Mouse (Mus musculus) CH12.LX (cell line): ENCODE measurements at regions not wholly inside any gene's neighbourhood (a gene's known extent, or its start where the extent isn't known, plus 50 kb on each side); places are given as distances from the start of the nearest gene placed in this dataset.

Experiments
- CHD1 ChIP-seq: IDR thresholded peaks from 2 replicates; pipeline ENCODE4 v1.6.1; 2012; ENCODE audit warnings: low read depth, low read length, improper control_type of control experiment, inconsistent platforms
- CTCF ChIP-seq, 2 experiments: IDR thresholded peaks in 1 of 2; conservative IDR thresholded peaks in 1 of 2; 2 replicates each; pipeline ENCODE4 v1.5.1; 2011 to 2012; ENCODE audit warnings: low read depth in 2 of 2, low read length in 2 of 2, improper control_type of control experiment in 1 of 2, inconsistent platforms in 1 of 2, mild to moderate bottlenecking in 1 of 2, moderate library complexity in 1 of 2
- E2F4 ChIP-seq: IDR thresholded peaks from 2 replicates; pipeline ENCODE4 v1.6.1; 2011; ENCODE audit warnings: low read depth, low read length, improper control_type of control experiment; ENCODE audit not compliant: insufficient replicate concordance
- EP300 ChIP-seq: IDR thresholded peaks from 2 replicates; pipeline ENCODE4 v1.6.1; 2011; ENCODE audit warnings: low read length, improper control_type of control experiment
- ETS1 ChIP-seq: conservative IDR thresholded peaks from 2 replicates; pipeline ENCODE4 v1.6.1; 2012; ENCODE audit warnings: low read depth, mild to moderate bottlenecking, inconsistent platforms, low read length, improper control_type of control experiment, moderate library complexity
- HCFC1 ChIP-seq: IDR thresholded peaks from 2 replicates; pipeline ENCODE4 v1.6.1; 2012; ENCODE audit warnings: low read depth, mild to moderate bottlenecking, inconsistent platforms, low read length, improper control_type of control experiment
- MAFK ChIP-seq: IDR thresholded peaks from 2 replicates; pipeline ENCODE4 v1.6.1; 2011; ENCODE audit warnings: low read length, improper control_type of control experiment; ENCODE audit not compliant: insufficient replicate concordance
- POLR2A ChIP-seq: IDR thresholded peaks from 2 replicates; pipeline ENCODE4 v1.6.1; 2011; ENCODE audit warnings: low read depth, mild to moderate bottlenecking, improper control_type of control experiment, low read length
- POLR2AphosphoS2 ChIP-seq: IDR thresholded peaks from 2 replicates; pipeline ENCODE4 v1.6.1; 2011; ENCODE audit warnings: low read depth, low read length, improper control_type of control experiment
- RAD21 ChIP-seq: IDR thresholded peaks from 2 replicates; pipeline ENCODE4 v1.6.1; 2011; ENCODE audit warnings: low read depth, mild to moderate bottlenecking, low read length, improper control_type of control experiment, moderate library complexity
- USF1 ChIP-seq: IDR thresholded peaks from 2 replicates; pipeline ENCODE4 v1.6.1; 2014; ENCODE audit warnings: low read depth, mild to moderate bottlenecking, inconsistent platforms, low read length, improper control_type of control experiment
- ZKSCAN1 ChIP-seq: IDR thresholded peaks from 2 replicates; pipeline ENCODE4 v1.6.1; 2012; ENCODE audit warnings: low read depth, inconsistent platforms, low read length, improper control_type of control experiment, borderline replicate concordance
- ZMIZ1 ChIP-seq: IDR thresholded peaks from 2 replicates; pipeline ENCODE4 v1.6.1; 2012; ENCODE audit warnings: low read depth, mild to moderate bottlenecking, inconsistent platforms, low read length, improper control_type of control experiment

- TF ChIP-seq CTCF (conservative IDR thresholded peaks at IDR 0.05 in 1 of 2, IDR thresholded peaks at IDR 0.05 in 1 of 2; ENCODE audit: low read depth in 2 of 2, low read length in 2 of 2), result no peak
- TF ChIP-seq POLR2A, result no peak
- TF ChIP-seq USF1, result no peak
- TF ChIP-seq EP300, result no peak
- TF ChIP-seq RAD21, result no peak
- TF ChIP-seq ZKSCAN1, result no peak
- no peak for TF ChIP-seq E2F4
- no peak for TF ChIP-seq CHD1
- no peak for TF ChIP-seq ZMIZ1
- no peak for TF ChIP-seq HCFC1
- TF ChIP-seq MAFK, result no peak
- TF ChIP-seq ETS1, result no peak
- no peak for TF ChIP-seq POLR2AphosphoS2
These were observed 91.7 kb upstream of the Rxfp2 start for GRCm38 (mm10) chr5:149926786-149927185.
